Mouse (Mus musculus) fibroblast of lung, adult 2 months (primary cell): ENCODE data around the gene Gas2.

Source experiments
- DNase-seq: peaks from one replicate; pipeline ENCODE4 v3.0.0-alpha.2; 2011; ENCODE audit warnings: low read depth

The Gas2 gene

DNA sequence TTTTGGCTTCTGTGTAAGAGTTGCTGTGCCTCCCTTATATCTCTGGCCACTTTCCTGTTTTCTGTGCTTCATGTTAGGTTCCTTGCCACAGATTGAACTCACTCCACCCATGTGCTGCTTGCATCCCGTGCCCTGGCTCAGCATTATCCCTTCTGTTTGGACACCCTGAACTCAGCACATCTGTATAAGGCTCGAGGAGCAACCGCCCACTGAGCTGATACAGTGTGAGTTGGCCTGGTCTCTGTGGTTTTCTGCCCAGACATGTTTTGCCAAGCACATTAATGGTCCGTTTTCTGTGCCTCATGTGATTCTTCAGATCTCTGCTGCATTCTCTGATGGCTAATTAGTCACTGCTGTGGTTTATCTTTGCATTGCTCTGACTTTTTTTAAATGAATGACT is 105.8 kb downstream of the Gas2 start:
- DNase-seq: peak; percentile 55

DNA sequence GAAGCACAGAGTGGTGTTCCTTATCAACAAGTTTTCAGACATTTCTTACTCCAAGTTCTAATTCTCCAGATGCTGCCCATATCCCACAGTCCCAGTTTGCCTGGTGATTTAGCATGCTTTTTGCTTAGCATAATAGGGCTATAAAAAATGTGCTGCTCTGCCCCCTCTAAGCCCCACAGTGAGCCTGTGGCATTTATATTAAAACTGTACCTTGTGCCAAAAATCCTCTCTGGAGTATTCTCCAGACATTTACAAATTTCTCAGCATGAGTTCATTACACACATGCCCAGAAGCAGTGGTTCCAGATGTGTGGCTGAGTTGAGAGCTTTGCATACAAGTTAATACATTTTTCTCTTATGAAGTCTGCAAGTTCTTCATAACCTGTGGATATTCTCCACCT is 107.6 kb downstream of the Gas2 start:
- DNase-seq: peak; percentile 27

DNA sequence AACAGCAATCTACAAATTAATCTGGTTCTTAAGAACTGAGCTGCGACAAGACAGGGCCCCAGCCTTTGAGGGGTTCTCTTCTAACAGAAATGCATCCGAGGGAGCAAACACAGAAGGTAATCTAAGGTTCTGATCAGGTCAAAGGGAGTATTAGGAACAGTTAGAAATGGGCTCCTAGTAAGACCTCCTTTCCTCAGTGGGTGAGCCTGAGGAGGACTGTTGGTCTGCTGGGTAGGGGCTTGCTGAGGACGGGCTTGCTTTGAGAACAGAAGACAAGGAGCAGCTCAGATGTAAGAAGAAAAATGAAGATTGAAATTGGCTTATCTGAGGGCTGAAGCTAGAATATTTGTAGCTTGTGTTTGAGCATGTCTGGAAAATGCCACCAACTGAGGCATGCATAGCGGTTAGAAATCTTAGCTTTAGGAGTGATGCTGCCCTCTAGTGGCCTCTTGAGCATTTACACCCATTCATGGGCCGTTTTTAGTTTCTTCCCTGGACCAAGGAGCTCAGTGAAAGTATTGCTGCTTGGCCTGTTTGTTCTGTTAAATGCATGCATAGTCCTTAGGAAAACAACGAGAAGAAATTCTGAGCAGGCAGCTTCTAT is 110.5 kb downstream of the Gas2 start:
- DNase-seq: no peak

DNA sequence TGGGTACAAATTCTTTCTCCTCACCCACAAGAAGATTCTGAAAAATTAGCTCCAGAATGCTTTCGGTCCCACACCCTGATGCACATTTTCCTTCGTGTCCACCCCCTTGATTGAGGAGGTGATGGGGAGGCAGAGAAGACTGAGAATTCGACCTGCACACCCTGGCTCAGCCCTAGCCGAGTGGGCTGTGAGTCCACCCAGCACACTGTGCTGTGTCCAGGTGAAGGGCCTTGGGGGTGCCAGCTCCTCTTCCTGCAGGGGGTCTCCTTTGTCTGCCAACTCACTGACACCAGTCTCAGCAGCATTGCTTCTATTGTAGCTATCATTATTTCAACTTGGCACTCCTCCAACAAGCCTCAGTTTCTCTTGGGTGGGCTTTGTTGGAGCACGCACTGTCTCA is 111.3 kb downstream of the Gas2 start:
- DNase-seq: no peak

DNA sequence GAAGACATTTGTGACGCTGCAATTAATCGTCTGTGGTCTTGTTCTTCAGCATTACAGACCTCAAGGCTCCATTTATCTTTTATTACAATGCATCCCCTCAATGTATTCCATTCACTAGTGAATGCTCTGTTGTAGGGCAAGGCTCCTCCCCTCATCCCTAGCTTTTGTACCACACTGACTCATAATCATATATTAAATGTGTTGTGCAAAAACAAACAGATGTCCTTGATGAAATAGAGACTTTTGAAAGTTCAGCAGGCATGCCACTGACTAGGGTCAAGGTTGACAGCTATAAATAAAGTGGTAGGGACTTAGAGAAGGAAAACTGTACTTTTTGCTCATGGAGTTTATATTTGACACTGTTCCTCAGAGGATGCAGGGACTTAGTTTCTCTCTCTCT is 111.7 kb downstream of the Gas2 start:
- DNase-seq: no peak

DNA sequence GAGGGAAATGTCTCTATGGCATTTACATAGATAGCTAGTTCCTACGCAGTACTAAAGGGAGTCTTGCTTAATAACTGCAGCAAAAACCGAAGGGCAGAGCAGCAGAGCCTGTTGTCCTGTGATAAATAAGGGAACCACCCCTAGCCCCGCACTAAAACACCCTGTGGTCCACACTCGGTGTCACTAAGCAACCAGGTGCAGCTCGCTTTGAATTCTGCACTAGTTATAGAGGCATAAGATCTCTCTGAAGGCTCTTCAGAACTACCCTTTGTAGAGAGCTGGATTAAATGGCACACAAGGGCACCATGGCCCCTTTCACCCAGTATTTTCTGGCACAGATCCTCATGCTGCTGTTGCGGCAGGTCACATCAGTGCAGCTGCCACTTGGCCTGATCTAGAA is 113.4 kb downstream of the Gas2 start:
- no peak for DNase-seq

DNA sequence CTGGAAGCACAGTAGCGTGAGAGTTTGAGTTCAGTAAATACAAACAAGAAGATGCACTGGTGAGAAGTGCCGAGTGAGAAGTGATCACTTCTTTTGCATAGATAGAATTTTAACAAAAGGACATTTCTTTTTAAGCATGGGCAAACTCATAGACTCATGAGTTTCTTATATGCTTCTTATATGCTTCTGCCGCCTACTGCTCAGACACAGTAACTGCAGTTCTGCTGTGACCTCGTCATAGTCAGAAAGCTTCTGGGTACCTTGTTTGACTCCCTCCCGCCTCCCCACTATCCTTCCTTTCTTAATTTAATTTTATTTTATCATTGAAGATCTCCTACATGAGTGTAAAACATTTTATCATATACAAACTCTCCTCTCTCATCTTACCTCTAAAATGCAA is 117.5 kb downstream of the Gas2 start:
- DNase-seq: no peak

DNA sequence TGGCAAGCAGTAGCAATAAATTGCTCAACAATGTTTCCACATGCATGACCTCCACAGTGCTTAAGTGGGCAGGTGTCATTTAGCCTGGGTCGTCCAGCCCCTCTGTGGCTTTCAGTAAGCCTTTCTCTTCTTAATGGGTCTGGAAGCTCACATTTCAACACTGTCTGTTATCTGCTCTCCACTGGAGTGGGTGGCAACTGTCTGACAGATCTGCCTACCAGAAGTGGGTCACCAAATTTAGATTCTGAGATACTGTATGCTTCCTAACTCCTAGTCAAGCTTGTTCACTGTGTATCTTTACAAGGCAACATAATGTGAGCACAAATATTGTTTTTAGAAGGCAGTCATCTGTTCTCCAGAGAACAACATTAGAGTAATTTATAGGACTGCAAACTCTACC is 120.5 kb downstream of the Gas2 start:
- no peak for DNase-seq

DNA sequence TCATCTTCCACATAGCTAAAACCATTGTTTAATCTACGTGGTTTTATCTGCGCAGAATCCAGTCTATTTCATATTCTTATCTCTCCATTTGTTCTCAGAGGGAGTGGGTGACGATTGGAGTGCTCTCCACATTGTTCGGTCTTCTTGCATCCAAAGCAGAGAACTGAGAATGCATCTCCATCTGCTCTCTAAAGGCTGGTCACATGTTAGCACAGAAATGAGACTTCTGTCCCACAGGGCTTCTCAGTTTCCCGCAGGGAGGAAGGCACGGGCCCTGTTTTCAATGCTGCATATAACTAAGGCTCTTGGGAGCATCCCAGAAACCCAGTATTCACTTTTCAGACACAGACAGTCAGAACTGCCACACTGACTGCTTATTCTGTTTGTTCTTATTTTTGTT is 123.9 kb downstream of the Gas2 start:
- no peak for DNase-seq

DNA sequence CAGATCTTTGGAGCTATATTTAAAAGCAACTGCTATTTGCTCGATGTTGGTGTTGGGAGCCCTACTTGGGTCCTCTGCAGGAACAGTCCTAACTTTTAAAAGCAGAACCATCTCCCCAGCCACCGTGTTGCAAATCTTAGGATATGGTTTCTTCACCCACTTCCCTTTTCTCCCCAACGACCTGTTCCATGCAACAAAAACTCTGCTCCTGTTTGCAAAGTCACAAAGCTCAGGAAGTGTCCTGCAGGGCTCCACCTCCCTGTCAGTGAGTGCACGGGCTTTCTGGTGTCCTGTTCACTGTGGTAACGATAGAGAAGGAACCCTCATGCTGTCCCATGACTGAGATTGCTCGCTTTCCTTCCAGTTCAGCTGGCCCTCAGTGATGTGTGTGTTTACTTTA is 125.1 kb downstream of the Gas2 start:
- DNase-seq: no peak

DNA sequence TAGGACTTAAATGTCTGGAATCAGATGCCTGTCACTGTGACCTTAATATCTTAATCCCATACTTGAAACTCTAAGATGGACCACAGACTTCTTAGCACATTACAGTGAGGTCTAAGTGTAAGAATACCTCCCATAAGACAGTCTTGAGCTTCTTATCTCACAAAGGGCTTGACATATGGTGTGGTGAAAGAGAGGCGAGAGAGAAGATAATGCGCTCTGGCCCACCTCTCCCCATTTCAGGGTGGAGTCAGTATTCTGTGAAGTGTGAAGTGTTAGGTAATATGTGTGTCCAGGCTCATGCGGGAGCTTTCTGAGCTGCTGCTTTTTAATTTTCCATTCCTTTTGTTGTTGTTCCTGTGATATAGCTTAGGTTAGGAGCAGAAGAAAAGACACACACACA is 129.2 kb downstream of the Gas2 start:
- DNase-seq: no peak

DNA sequence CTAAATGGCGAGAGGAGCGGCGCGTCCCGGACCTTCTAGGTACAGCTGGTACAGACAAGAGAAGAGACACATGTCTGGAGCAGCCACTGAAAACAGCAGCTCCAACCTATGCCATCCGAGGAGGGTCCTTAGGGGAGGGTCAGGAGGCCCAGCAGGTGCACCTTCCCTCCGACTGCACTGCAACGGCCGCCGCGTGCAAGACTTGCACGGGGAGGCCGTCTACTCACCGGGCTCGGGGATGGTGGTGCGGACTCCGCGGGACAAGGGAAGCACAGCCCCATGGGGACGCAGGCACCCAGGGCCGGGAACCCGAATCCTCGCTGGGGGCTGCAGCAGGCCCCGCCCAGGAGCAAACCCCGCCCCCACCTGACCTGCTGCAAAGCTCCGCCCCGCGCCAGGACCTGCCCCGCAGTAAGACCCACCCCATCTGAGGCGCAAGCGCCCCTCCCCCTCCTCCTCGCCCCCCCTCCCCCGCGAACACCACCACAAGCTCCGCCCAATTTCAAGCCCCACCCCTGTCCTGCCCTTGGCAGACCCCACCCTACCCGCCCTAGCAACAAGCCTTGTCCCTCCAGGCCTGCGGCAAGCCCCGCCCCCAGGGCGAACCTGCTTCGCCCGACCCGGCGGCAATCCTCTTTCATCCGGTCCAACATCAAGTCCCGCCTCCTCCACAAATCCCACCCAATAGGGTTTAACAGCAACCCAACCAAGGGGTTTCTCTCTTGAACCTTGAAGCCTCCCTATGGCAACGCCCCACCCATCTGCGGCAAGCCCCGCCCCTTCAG is 143.9 kb downstream of the Gas2 start, which contains the start of gene Svip:
TSS of gene Svip (minus strand) at position 508 of the 785 bp plus-strand sequence.
- DNase-seq: peak; percentile 24

DNA sequence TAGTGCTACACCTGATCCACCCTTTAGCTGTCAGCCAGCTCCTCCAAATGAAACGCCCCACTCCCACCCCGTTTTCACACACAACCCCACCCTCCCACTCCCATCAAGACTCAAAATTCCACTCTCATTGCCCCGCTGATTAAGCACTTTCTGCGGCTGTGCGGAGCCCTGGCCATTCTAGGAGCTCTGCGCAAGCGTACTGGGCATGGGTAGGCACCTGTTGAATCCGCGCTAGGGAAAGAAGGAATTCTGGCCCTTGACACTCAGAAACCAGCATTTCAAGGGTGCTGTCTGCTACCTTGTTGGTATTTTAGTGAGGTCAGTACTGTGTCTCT is 144.4 kb downstream of the Gas2 start:
- no peak for DNase-seq

DNA sequence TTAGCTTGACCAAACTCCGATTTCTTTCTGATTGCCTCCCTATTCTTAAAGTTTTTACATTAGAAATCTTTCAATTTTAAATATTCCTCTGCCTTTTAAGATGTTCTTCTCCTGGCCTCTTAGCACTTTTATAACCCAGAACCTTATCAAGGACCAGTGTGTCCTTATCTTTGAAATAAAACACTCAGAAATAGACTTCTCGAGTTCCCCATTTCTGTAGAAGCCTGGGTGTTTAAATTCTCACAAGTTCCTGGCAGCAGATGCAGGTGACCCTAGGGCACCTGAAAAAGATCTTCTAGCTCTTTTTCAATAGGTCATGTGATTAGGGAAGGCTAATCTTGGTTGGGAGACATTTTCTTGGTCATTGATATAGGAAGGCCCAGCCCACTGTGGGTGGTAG is 145.3 kb downstream of the Gas2 start:
- DNase-seq: no peak

DNA sequence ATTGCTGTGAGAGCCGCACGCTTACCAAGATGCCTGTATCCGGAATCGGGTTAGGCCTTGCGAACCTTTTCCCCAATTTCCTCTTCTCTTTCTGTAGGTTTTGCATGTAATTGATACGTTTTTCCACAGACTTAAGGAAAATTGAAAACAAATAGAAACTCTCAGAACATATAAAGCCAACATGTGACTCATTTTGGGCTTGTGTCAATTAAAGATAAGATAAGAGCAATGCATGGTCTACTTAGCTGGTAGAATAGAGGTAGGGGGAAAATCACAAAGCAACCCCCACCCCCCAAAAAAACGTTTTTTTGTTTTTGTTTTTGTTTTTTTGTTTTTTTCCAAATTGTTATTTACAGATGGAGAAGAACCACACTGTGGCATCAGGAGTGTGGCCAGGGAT is 151.6 kb downstream of the Gas2 start:
- no peak for DNase-seq

DNA sequence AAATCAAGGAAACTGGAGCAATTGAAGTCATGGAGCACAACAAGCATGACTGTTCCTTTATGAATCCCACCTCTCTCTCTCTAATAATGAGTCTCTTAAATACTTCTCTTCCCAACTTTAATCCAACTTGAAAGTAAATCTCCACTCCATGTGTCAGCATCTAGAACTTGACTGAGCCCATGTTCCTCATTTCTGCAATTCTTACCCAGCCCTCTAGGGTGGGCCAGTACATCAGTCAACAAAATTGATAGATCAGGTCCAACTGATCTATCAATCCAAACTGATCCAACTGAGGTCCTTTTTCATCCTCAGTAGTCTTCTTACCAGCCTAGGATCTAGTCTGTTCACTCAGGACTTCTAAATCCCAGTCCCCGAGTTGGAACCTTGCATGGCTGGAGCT is 153.4 kb downstream of the Gas2 start:
- DNase-seq: no peak

DNA sequence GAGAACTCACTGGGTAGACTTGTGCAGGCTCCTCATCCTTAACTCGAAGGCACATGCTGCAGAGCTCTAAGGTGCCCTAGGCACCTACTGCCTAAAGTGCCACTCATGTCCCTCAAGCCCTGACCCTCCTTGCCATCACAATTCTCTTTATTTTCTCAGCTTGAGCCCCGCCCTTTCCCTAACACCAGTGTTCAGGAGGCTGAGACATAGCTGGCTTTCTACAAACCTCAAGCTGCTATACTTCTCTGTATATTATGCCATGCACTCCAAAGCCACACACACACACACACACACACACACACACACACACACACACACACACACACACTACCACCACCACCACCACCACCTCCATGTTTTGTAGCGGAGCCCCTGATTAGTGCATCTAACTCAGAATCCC is 153.8 kb downstream of the Gas2 start, which contains the start of gene 1700015G11Rik:
TSS of gene 1700015G11Rik (minus strand) at position 101 of the 400 bp plus-strand sequence.
- DNase-seq: no peak

DNA sequence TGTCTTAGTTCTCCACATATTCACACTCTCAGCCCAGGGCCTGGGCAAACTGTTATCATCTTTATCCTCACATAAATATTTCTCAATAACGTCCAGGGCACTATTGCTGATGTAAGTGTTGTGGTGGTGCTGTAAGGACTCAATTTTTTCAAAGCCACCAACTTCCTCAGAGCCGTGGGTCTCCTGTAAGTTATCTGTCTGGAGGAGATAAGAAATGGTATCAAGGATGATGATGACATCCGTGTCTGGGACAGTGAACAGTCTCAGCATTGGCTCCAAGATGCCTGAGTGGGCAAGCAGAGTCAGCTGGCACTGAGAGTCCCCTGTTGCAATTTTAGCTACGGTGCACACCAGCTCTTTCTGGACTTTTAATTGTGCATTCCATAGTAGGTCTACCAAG is 160.2 kb downstream of the Gas2 start:
- no peak for DNase-seq

DNA sequence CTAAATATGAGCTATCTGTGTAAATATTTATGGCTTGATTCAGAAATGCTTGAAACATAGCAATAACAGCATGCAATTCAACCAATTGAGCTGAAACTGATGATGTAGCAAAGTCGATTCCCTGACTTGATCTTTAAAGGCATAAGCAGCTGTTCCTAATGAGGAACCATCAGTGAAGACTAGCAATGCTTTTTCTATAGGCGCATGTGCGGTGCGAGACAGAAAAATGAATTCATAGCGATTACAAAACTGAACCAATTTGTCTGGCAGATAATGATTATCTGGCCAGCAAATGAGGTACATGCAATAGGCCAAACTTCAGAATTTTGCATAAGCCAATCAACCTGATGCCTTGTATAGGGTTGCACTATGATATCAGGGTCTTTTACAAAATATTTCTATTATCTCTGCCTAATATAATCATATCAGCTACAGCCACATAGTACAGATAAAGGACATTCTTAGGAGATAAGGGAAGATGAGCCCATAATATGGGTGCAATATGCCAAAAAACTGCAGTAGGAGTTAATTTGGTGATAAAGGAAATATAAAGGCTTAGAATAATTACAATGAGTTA is 162.3 kb downstream of the Gas2 start:
- no peak for DNase-seq

DNA sequence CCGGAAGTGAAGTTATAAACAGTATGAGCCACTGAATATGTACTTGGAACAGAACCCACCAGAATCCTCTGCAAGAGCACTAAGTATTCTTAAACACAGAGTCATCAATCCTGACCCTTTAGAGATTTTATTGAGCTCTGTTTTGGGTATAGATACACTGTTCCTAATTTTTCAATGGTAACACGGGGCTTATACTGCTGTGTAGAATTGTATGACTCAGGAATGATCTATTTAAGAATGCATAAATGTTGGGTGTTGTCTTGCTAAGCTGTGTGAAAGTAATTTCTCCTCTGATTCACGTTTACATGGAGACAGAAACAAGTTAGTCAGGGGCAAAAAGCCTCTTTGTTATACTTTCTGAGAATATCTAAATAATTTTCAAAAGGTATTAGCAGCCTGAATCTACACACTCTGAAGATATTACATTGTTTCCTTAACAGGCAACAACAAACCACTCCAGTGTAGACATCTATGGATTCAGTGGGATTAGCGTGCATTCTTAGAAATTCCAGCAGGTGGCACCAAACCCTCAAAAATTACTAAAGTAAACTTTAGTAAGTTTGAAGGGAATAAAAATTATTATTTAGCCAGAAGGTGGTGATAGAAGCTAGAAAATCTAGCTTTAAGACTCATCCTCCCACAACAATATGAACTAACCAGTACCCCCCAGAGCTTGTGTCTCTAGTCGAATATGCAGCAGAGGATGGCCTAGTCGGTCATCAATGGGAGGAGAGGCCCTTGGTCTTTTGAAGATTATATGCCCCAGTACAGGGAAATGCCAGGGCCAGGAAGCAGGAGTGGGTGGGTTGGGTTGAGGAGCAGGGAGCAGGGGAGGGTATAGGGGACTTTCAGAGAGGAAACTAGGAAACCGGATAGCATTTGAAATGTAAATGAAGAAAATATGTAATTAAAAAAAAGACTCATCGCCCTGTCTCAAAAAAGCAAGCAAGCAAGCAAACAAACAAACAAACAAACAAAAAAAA is 176.1 kb downstream of the Gas2 start:
- DNase-seq: peak; percentile 7
